Mouse (Mus musculus): Measurements from ENCODE around the gene Syne1.

DNA sequence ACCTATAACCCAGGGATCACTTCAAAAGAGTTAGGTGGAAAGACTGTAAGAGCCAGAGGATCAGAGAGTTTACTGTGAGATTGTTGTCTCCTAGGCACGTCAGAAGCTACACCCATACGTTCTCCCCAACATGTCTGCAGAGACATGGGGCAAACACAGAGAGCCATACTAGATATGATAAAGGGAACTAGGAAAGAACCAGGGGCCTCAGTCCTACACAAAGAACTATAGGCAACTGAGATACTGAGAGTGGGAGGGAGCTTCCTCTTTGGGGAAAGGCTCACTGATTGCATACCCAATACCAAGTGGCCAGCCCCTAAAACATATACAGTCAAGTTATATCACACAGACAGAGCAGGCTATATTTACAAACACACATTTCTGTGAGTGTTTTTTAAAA lies 491.3 kb downstream of the Syne1 start:
- no peak for TF ChIP-seq POLR2A (IDR thresholded peaks at IDR 0.05; ENCODE audit: low read depth, low read length)
- no peak for TF ChIP-seq CTCF (IDR thresholded peaks at IDR 0.05; ENCODE audit: extremely low read depth, insufficient read depth, insufficient read length, insufficient replicate concordance)
